Mouse (Mus musculus) stomach, postnatal 0 days (tissue): ENCODE measurements around the gene Shkbp1. TPM values are rescaled to one million over a fixed set of nuclear protein-coding genes. Genes with fewer than 3 reads are reported as not detected.
A peak's percentile ranks its signal among the peaks of the same experiment; 100 is the strongest.

ENCODE experiments used
- ATAC-seq: fragments of 200-750 bp; cut with Nextera tagmentation; 2 replicates; pipeline ENCODE4 v1.8.0; 2017; ENCODE audit not compliant: low FRiP score, low TSS enrichment
- DNase-seq: peaks from one replicate; pipeline ENCODE4 v3.0.0-alpha.2; 2016; ENCODE audit warnings: low spot score
- H3K27ac ChIP-seq: fragments of 300-500 bp; sonication (generic); replicated peaks from 2 replicates; pipeline ENCODE4 v1.5.1; 2014; ENCODE audit warnings: mild to moderate bottlenecking, control low read depth
- H3K27me3 ChIP-seq: fragments of 300-500 bp; sonication (generic); 2 replicates; pipeline ENCODE4 v1.6.1; 2014; ENCODE audit warnings: low read length; ENCODE audit not compliant: control insufficient read depth, insufficient read depth
- H3K36me3 ChIP-seq: fragments of 300-500 bp; sonication (generic); 2 replicates; pipeline ENCODE4 v1.6.1; 2014; ENCODE audit warnings: low read length, mixed read lengths; ENCODE audit not compliant: control insufficient read depth, insufficient read depth
- H3K4me1 ChIP-seq: fragments of 300-500 bp; sonication (generic); replicated peaks from 2 replicates; pipeline ENCODE4 v1.6.1; 2014; ENCODE audit warnings: antibody characterized with exemption; ENCODE audit not compliant: control insufficient read depth, insufficient read depth
- H3K4me2 ChIP-seq: fragments of 300-500 bp; sonication (generic); replicated peaks from 2 replicates; pipeline ENCODE4 v1.6.1; 2014; ENCODE audit warnings: low read depth, mild to moderate bottlenecking, control low read depth, moderate library complexity
- H3K4me3 ChIP-seq: fragments of 300-500 bp; sonication (generic); 2 replicates; pipeline ENCODE4 v1.5.1; 2014; ENCODE audit warnings: low read depth, low read length, control low read depth
- H3K9ac ChIP-seq: fragments of 300-500 bp; sonication (generic); 2 replicates; pipeline ENCODE4 v1.6.1; 2014; ENCODE audit warnings: mild to moderate bottlenecking, low read length, control low read depth, mixed read lengths
- H3K9me3 ChIP-seq: fragments of 300-500 bp; sonication (generic); 2 replicates; pipeline ENCODE4 v1.6.1; 2016; ENCODE audit warnings: low read length; ENCODE audit not compliant: control insufficient read depth
- CTCF ChIP-seq: IDR thresholded peaks from 2 replicates; pipeline ENCODE4 v1.5.1; 2016; ENCODE audit warnings: antibody characterized with exemption, low read depth, mild to moderate bottlenecking, moderate library complexity
- EP300 ChIP-seq: optimal IDR thresholded peaks from 2 replicates; pipeline ENCODE3; 2016; ENCODE audit warnings: antibody characterized with exemption
- WGBS: fragments of 180-500 bp; shearing (Covaris S2); extraction: QIAGEN DNeasy Blood & Tissue Kit; methylation state at CpG from one replicate; pipeline ENCODE4 v1.1.7; 2014; 5-methylcytosine and 5-hydroxymethylcytosine counted together
- polyA plus RNA-seq: library from polyadenylated mRNA; unstranded; fragments of >200 nt; fragmentation: Nextera tagmentation; extraction: Ambion mirVana; gene quantifications from 2 replicates; pipeline ENCODE4 v1.2.1, GENCODE M21; 2015

Gene Shkbp1
- polyA plus RNA-seq, 1 experiment from 2014 or later = 26.3 TPM

DNA sequence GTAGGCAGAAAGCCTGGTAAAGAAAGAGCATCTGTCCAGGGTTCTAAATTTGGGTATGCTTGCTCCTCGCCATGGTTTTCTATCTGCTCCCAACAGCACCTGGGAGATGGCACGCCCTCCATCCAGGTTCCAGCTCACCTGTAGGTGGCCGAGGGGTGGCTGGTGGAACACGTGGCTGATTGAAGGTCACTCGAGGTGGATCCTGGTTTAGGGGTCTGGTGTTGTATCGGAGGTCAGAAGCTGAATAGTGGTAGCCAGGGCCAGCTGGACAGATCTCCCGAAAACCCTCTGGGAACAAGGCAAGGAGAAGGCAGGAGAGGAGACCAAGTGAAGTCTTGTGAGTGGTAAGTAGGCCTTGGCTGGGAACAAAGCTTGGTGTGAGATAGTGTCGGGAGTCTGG, 28.3 kb downstream of the Shkbp1 start:
- WGBS = 93% methylated on average over 8 of the region's 8 CpGs
- Histone ChIP-seq H3K4me1 (0 out of 2 replicates have a peak, but pooled peaks cover 4% of the 10 kb centered on the region), H3K27ac (no peak overlapping the region), H3K9me3 (no peaks in the 10 kb centered on the region), H3K27me3 (no peaks in the 10 kb centered on the region), H3K36me3 (peaks cover 12% of the 10 kb centered on the region), H3K9ac (no peak overlapping the region), H3K4me2 (no peak overlapping the region), H3K4me3 (no peak overlapping the region)
- DNase-seq (no peak), ATAC-seq (no peak)
- TF ChIP-seq CTCF (no peak), EP300 (no peak)

DNA sequence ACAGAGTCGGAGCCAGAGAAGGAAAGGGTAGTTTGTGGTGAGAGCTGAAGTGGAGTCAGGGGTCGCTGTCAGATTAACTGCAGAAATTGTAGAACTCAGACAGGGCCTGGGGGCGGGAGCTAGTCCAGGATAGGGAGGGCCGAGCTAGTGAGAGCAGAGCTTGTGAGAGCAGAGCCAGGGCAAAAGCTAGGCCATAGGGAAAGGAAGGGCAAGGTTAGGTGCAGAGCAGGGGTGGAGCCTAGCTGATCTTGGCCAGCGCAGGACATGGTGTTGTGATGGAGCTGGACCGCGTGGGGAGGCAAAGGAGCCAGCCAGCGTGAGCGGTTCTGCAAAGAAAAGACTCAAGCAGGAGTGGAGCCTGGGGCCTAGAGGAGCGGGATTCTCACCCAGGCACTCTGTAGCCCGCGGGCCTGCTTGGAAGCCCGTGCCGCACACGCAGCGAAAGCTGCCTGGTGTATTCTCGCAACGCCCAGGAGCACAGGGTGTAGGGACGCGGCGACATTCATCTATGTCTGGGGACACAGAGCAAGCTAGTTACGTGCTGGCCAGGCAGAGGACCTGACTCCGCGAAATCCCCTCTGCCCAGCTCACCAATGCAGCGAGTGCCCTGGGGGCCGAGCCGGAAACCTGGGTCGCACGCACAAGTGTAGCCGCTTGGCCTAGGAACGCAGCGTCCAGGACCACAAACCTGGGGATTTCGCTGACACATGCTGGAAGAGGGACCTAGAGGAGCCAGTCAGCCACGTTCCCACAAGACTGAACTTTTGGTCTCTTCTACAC, 29.5 kb downstream of the Shkbp1 start:
- peak; percentile 16; the same call in 1 of the 2 replicates for ATAC-seq
- 66% methylated on average over 34 of the region's 34 CpGs for WGBS
- no peak overlapping the region for H3K4me3 ChIP-seq

DNA sequence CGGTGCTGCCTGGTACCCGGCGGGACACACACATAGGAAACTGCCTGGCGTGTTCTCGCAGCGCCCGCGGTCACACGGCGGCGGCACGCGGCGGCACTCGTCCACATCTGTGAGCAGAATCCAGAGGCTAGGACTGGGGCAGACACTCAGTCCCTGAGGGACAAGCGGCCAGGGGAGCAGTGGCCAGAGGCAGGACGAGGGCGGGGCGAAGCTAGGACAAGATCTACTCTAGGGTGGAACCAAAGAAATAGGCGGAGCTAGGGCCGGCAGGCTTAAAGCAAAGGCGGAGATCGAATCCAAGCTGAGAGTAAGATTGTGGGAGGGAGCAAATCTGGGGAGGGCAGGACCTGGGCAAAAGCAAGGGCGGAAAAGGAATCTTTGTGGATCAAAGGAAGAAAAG, 30.1 kb downstream of the Shkbp1 start:
- no peak for TF ChIP-seq CTCF
- H3K27me3 ChIP-seq = no peaks in the 10 kb centered on the region
- no peaks in the 10 kb centered on the region for H3K9me3 ChIP-seq
- H3K4me2 ChIP-seq = peak overlapping the region; percentile 31
- 0 out of 2 replicates have a peak overlapping the region, but pooled peaks have one; percentile 35 for H3K9ac ChIP-seq
- no peak overlapping the region for H3K4me3 ChIP-seq
- DNase-seq (peak; percentile 76), ATAC-seq (peak; percentile 38)
- 0 out of 2 replicates have a peak, but pooled peaks cover 2% of the 10 kb centered on the region for H3K4me1 ChIP-seq
- WGBS = 25% methylated on average over 24 of the region's 24 CpGs
- H3K36me3 ChIP-seq = peaks cover 14% of the 10 kb centered on the region
- no peak overlapping the region for H3K27ac ChIP-seq

More for the DNA sequence above, 29.5 kb downstream of the Shkbp1 start:
- Histone ChIP-seq H3K4me1 (0 out of 2 replicates have a peak, but pooled peaks cover 2% of the 10 kb centered on the region), H3K27me3 (no peaks in the 10 kb centered on the region), H3K9ac (no peak overlapping the region), H3K27ac (no peak overlapping the region), H3K36me3 (peaks cover 14% of the 10 kb centered on the region), H3K4me2 (peak overlapping the region; percentile 31; the same call in 1 of the 2 replicates), H3K9me3 (no peaks in the 10 kb centered on the region)
- peak; percentile 40 for DNase-seq
- TF ChIP-seq CTCF (no peak), EP300 (no peak)

DNA sequence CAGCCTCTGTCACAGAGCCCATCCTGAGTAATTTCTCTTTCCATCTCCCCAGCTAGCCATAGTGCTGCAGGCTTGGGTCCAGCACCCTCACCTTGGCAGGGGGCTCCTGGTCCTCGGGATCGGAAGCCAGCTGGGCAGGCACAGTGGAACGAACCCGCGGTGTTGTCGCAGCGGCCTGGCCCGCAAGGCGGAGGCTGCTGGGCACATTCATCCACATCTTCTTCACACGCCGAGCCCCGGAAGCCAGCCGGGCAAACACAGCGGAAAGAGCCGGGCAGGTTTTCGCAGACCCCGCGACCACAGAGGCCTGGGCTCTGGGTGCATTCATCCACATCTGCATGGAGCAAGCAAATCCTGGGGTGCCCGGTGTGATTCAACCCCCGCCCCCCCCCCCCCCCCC, 30.9 kb downstream of the Shkbp1 start:
- H3K27me3 ChIP-seq = no peaks in the 10 kb centered on the region
- H3K4me2 ChIP-seq = no peak overlapping the region
- TF ChIP-seq CTCF = no peak
- no peaks in the 10 kb centered on the region for H3K9me3 ChIP-seq
- no peak overlapping the region for H3K27ac ChIP-seq
- H3K4me3 ChIP-seq = no peak overlapping the region
- peaks cover 14% of the 10 kb centered on the region for H3K36me3 ChIP-seq
- WGBS = 77% methylated on average over 19 of the region's 20 CpGs
- H3K9ac ChIP-seq = no peak overlapping the region
- no peak for DNase-seq
- H3K4me1 ChIP-seq = 0 out of 2 replicates have a peak, but pooled peaks cover 2% of the 10 kb centered on the region
- ATAC-seq = no peak

DNA sequence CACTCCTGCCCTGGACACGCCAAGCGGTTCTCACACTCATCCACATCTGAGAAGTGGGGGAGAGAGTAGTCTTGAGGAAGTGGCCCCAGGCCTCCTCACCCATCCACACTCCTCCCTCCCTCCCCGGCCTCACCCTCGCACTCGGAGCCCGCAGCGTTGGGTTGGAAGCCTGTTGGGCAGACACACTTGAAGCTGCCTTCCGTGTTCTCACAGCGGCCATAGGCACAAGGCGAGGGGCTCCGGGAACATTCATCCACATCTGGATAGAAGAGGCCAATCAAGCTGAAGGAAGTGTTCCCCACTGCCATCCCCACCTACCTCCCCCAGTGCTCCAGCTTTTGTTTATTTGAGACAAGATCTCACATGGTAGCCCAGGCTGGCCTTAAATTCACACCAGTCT, 31.7 kb downstream of the Shkbp1 start:
- 0 out of 2 replicates have a peak, but pooled peaks cover 2% of the 10 kb centered on the region for H3K4me1 ChIP-seq
- H3K27me3 ChIP-seq = no peaks in the 10 kb centered on the region
- DNase-seq (no peak), ATAC-seq (no peak)
- TF ChIP-seq CTCF (no peak), EP300 (no peak)
- no peak overlapping the region for H3K4me3 ChIP-seq
- no peak overlapping the region for H3K27ac ChIP-seq
- H3K9ac ChIP-seq = no peak overlapping the region
- H3K9me3 ChIP-seq = no peaks in the 10 kb centered on the region
- 97% methylated on average over 10 of the region's 11 CpGs for WGBS
- H3K4me2 ChIP-seq = no peak overlapping the region
- peaks cover 14% of the 10 kb centered on the region for H3K36me3 ChIP-seq

DNA sequence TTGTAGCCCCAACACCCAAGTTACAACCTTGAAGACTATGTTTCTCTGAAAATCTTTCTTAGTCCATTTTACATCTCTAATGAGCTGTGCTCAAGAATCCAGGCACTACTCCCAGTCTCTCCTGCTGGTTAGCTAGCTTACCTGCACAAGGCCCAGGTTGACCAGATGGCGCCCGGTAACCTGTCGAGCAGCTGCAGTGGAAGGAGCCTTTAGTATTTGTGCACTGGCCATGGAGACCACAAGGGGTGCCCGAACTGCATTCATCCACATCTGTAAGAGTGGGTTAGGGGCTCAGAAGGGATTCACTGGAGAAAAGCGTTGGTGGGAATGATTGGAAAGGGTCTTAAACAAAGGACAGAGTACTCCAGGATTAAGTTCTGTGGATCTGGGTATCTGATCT, 32.8 kb downstream of the Shkbp1 start:
- no peak for ATAC-seq
- Histone ChIP-seq H3K4me1 (0 out of 2 replicates have a peak, but pooled peaks cover 2% of the 10 kb centered on the region), H3K9ac (no peak overlapping the region), H3K27me3 (no peaks in the 10 kb centered on the region), H3K36me3 (peaks cover 14% of the 10 kb centered on the region), H3K9me3 (no peaks in the 10 kb centered on the region), H3K4me3 (no peak overlapping the region), H3K27ac (no peak overlapping the region), H3K4me2 (no peak overlapping the region)
- DNase-seq = no peak
- 91% methylated on average over 5 of the region's 5 CpGs for WGBS
- TF ChIP-seq EP300 (no peak), CTCF (no peak)
